In genomic region chr7:68065904-68066303, GRCm38 (mm10) we compare ENCODE assay signal across 16 mouse cellular contexts.
DNase-seq lines count a peak whose midpoint lies in the region; ATAC-seq lines count a peak whose summit lies in the region.
"Had no signal": no experiment of that assay in that cellular context is flagged by ENCODE, and none has a peak within 500 bp of the region (broad histone marks: within the 10 kb centered on the region; RNA-seq: fewer than 3 reads in every experiment).

No protein-coding gene starts in this region.

- H3K4me1 ChIP-seq in heart, embryonic 12.5 days (replicated peaks): peaks cover 74% of the 10 kb centered on the region
- H3K4me1 ChIP-seq in kidney, embryonic 15.5 days: peaks cover 78% of the 10 kb centered on the region
- peaks cover 41% of the 10 kb centered on the region for H3K4me1 ChIP-seq in limb, embryonic 10.5 days

- WGBS in heart, embryonic 12.5 days: 81% methylated on average over 6 of the region's 6 CpGs
- WGBS in kidney, embryonic 15.5 days: 77% methylated on average over 6 of the region's 6 CpGs
- 96% methylated on average over 6 of the region's 6 CpGs for WGBS in limb, embryonic 10.5 days

- H3K4me2 ChIP-seq in heart, embryonic 12.5 days: no peak overlapping the region
- no peak overlapping the region for H3K4me2 ChIP-seq in kidney, embryonic 15.5 days
- H3K4me2 ChIP-seq: liver, embryonic 12.5 days; stomach, embryonic 15.5 days had no signal

- no peak for ATAC-seq in heart, embryonic 12.5 days (ENCODE audit: insufficient number of reproducible peaks, low FRiP score)
- ATAC-seq in kidney, embryonic 15.5 days (replicated peaks; ENCODE audit: low FRiP score): no peak
- ATAC-seq: activated CD4-positive, CD25-positive, alpha-beta regulatory T cell, adult 4 months; forebrain, embryonic 16.5 days; hindbrain, postnatal 0 days; liver, embryonic 12.5 days had no signal

- H3K4me3 ChIP-seq in heart, embryonic 12.5 days: no peak overlapping the region
- no peak overlapping the region for H3K4me3 ChIP-seq in kidney, embryonic 15.5 days (replicated peaks)
- no peak overlapping the region for H3K4me3 ChIP-seq in limb, embryonic 10.5 days
- H3K4me3 ChIP-seq: layer of hippocampus, adult 2 months; liver, embryonic 12.5 days; stomach, embryonic 15.5 days had no signal

- H3K9me3 ChIP-seq in heart, embryonic 12.5 days (replicated peaks): no peaks in the 10 kb centered on the region
- no peaks in the 10 kb centered on the region for H3K9me3 ChIP-seq in kidney, embryonic 15.5 days (replicated peaks)
- no peaks in the 10 kb centered on the region for H3K9me3 ChIP-seq in limb, embryonic 10.5 days (replicated peaks)
- H3K9me3 ChIP-seq: liver, embryonic 12.5 days; stomach, embryonic 15.5 days had no signal

- no peak overlapping the region for H3K9ac ChIP-seq in heart, embryonic 12.5 days
- H3K9ac ChIP-seq in kidney, embryonic 15.5 days: no peak overlapping the region
- H3K9ac ChIP-seq: liver, embryonic 12.5 days; stomach, embryonic 15.5 days had no signal

- H3K27ac ChIP-seq in heart, embryonic 12.5 days (ENCODE audit: poor library complexity, severe bottlenecking): no peak overlapping the region
- 0 out of 2 replicates have a peak overlapping the region, but pooled peaks have one; percentile 11 for H3K27ac ChIP-seq in kidney, embryonic 15.5 days
- no peak overlapping the region for H3K27ac ChIP-seq in limb, embryonic 10.5 days
- H3K27ac ChIP-seq: hindbrain, postnatal 0 days; liver, embryonic 12.5 days; stomach, embryonic 15.5 days had no signal

- DNase-seq in heart, adult 11 months: peak; percentile 89
- peak; percentile 33 to 59 for DNase-seq in lung, adult 18-20 months
- DNase-seq in lung, postnatal 25 days (ENCODE audit: low spot score): no peak
- DNase-seq in skeletal muscle tissue, adult 2 months (ENCODE audit: low read depth, low spot score): peak; percentile 45
- no peak for DNase-seq in limb, embryonic 10.5 days (ENCODE audit: low spot score)
- no peak for DNase-seq in testis, postnatal 14 days (ENCODE audit: low spot score)
- DNase-seq: thymus, postnatal 25 days had no signal

- no peaks in the 10 kb centered on the region for H3K36me3 ChIP-seq in heart, embryonic 12.5 days
- H3K36me3 ChIP-seq in kidney, embryonic 15.5 days: no peaks in the 10 kb centered on the region
- H3K36me3 ChIP-seq in limb, embryonic 10.5 days: peaks cover 16% of the 10 kb centered on the region
- H3K36me3 ChIP-seq: G1E; liver, embryonic 12.5 days; stomach, embryonic 15.5 days had no signal

- no peaks in the 10 kb centered on the region for H3K27me3 ChIP-seq in heart, embryonic 12.5 days (replicated peaks)
- H3K27me3 ChIP-seq in kidney, embryonic 15.5 days: no peaks in the 10 kb centered on the region
- no peaks in the 10 kb centered on the region for H3K27me3 ChIP-seq in limb, embryonic 10.5 days (ENCODE audit: low read depth, poor library complexity, severe bottlenecking)
- H3K27me3 ChIP-seq: liver, embryonic 12.5 days; stomach, embryonic 15.5 days had no signal

Comparison
In these comparisons a context has a peak if more than half of its experiments do, and no peak if none do; other contexts are left out.
1. DNase-seq: peak in heart, adult 11 months (single experiment), lung, adult 18-20 months (2 of 2) and skeletal muscle tissue, adult 2 months (single experiment); none in lung, postnatal 25 days (single experiment), limb, embryonic 10.5 days (single experiment) and testis, postnatal 14 days (single experiment).